Mouse (Mus musculus): ENCODE measurements at regions not wholly inside any gene's neighbourhood (a gene's known extent, or its start where the extent isn't known, plus 50 kb on each side); places are given as distances from the start of the nearest gene placed in this dataset.
A peak's percentile ranks its signal among the peaks of the same experiment; 100 is the strongest.

DNA sequence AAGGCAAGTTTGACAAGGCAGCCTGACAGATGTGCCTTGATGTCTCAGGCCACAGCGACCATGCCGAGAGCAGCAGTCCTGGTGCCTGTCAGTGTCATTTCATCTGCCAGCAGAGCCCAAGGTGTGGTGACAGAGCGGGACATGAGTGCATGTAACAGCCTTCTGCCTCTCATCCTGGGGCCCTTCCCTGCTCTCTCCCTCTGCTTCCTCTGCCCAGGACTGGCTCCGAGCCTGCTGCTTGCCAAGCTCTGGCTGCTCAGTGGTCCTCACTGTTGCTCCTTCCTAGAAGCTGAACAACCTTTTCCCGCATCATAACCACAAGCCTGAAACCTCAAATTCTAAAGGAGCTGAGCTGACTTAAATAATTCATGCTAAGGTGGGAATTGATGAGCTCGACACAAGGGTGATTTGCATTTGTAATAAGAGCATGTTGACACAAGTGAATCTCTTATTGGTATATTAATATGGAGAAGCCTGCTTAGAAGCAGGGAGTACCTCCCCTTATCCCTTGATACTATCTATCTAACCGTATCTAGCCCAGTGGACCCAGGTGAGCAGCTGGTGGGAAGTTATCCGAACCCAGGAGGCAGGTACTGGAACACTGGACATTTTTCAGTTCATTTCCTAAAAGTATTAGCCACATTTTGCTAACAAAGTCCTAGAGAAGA, 186.8 kb downstream of the Stk31 start:
- H3K36me3 ChIP-seq (ENCODE audit: control insufficient read depth, insufficient read depth): no peaks in the 10 kb centered on the region

DNA sequence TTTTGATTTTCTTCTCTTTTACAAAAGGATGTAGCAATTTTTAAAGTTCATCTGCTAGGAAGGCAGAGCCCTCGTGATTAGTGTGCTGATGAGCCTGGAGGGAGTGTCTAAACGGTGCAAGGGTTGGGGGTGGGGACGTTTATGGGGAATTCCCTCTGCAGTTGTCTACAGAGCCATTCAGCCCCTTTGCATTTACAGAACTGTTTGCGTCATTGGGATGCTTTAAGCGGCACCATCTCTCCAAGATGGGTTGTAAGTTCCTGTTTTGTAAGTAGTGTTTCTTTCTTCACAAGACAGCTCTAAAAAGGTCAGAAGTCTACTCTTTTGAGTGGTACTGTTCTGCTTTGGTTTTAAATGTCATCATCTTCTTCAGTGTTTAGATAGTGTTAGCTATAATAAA, 191.1 kb downstream of the Stk31 start:
- Histone ChIP-seq H3K27me3 (ENCODE audit: control insufficient read depth, insufficient read depth, low read length) (no peaks in the 10 kb centered on the region), H3K4me2 (ENCODE audit: low read depth, low read length) (no peak overlapping the region), H3K9ac (ENCODE audit: low read length) (no peak overlapping the region), H3K36me3 (ENCODE audit: control insufficient read depth, insufficient read depth) (no peaks in the 10 kb centered on the region), H3K4me3 (ENCODE audit: low read length) (no peak overlapping the region), H3K9me3 (replicated peaks; ENCODE audit: control insufficient read depth, low read length) (no peaks in the 10 kb centered on the region), H3K4me1 (ENCODE audit: control insufficient read depth, insufficient read depth, low read length) (peaks cover 9% of the 10 kb centered on the region), H3K27ac (ENCODE audit: low read length) (no peak overlapping the region)
- WGBS: 54% methylated on average over 5 of the region's 5 CpGs
- no peak for ATAC-seq (replicated peaks; ENCODE audit: extremely low read depth, insufficient read depth, low FRiP score)

More for the DNA sequence above, 186.8 kb downstream of the Stk31 start:
- Histone ChIP-seq H3K9me3 (replicated peaks; ENCODE audit: control insufficient read depth, low read length) (no peaks in the 10 kb centered on the region), H3K4me3 (ENCODE audit: low read length) (no peak overlapping the region), H3K4me2 (ENCODE audit: low read depth, low read length) (no peak overlapping the region), H3K4me1 (ENCODE audit: control insufficient read depth, insufficient read depth, low read length) (no peaks in the 10 kb centered on the region), H3K9ac (ENCODE audit: low read length) (no peak overlapping the region), H3K27me3 (ENCODE audit: control insufficient read depth, insufficient read depth, low read length) (no peaks in the 10 kb centered on the region), H3K27ac (ENCODE audit: low read length) (no peak overlapping the region)
- 60% methylated on average over 8 of the region's 8 CpGs for WGBS
- no peak for ATAC-seq (replicated peaks; ENCODE audit: extremely low read depth, insufficient read depth, low FRiP score)

DNA sequence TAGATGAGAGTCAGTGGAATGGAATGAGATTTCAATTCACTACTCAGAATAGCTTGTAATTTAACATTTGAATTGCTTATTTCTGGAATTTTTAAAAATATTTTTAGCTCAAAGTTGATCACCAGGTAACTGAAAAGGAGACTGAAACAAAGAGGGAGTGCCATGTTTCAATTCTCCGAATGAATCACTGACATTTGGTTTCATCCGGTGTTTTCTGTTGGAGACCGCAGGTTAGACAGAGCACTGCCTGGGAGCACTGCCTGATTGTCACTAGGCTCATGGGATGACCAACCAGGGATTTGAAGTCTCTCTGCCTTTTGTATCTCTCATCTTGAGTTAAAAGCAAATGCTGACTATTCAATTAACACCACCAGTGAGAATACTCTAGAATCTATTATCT, 193.3 kb downstream of the Stk31 start:
- H3K9me3 ChIP-seq (replicated peaks; ENCODE audit: control insufficient read depth, low read length): no peaks in the 10 kb centered on the region
- WGBS: 94% methylated on average over 3 of the region's 3 CpGs
- H3K27me3 ChIP-seq (ENCODE audit: control insufficient read depth, insufficient read depth, low read length): no peaks in the 10 kb centered on the region
- no peak for ATAC-seq (replicated peaks; ENCODE audit: extremely low read depth, insufficient read depth, low FRiP score)
- no peak overlapping the region for H3K9ac ChIP-seq (ENCODE audit: low read length)
- H3K4me3 ChIP-seq (ENCODE audit: low read length): no peak overlapping the region
- peaks cover 17% of the 10 kb centered on the region for H3K4me1 ChIP-seq (ENCODE audit: control insufficient read depth, insufficient read depth, low read length)
- no peak overlapping the region for H3K4me2 ChIP-seq (ENCODE audit: low read depth, low read length)
- no peaks in the 10 kb centered on the region for H3K36me3 ChIP-seq (ENCODE audit: control insufficient read depth, insufficient read depth)
- H3K27ac ChIP-seq (ENCODE audit: low read length): no peak overlapping the region

DNA sequence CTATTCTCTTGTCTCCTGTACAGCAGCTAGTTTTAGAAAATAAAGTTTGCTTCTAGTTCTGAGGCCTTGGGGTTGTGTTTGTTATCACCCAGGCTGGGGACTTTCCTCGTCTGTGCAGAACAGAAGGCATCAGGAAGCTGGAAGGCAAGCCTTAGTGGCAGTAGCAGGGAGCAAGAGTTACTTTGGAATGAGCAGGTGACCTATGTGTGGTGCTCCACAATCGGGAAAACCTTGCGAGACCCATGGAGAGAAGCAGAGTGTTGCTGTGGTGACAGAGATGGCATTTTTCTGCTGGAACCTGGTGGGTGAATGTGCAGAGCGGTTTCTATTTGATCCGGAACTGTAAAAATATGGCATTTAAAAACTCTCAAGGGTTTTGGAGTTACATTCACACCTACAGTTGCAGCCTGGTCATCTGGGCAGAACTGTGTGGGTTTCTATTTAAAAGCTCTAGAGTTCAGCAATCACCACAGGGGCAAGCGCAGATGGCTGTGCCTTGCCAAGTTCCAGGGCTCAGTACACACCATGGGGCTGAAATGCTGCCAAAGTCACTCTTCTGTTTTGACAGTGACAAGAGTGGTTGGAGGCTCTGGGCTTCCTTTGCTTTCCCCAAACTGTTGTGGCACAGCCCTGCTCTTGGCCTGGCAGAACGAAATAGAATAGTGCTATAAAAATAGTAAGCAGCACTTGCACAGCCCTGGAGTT, 195.7 kb downstream of the Stk31 start:
- Histone ChIP-seq H3K4me3 (ENCODE audit: low read length) (no peak overlapping the region), H3K9me3 (replicated peaks; ENCODE audit: control insufficient read depth, low read length) (no peaks in the 10 kb centered on the region), H3K9ac (ENCODE audit: low read length) (peak overlapping the region; percentile 6; the same call in 1 of the 2 replicates), H3K27ac (ENCODE audit: low read length) (peak overlapping the region; percentile 91), H3K36me3 (ENCODE audit: control insufficient read depth, insufficient read depth) (no peaks in the 10 kb centered on the region), H3K27me3 (ENCODE audit: control insufficient read depth, insufficient read depth, low read length) (no peaks in the 10 kb centered on the region), H3K4me2 (ENCODE audit: low read depth, low read length) (peak overlapping the region; percentile 36), H3K4me1 (ENCODE audit: control insufficient read depth, insufficient read depth, low read length) (peaks cover 17% of the 10 kb centered on the region)
- 40% methylated on average over 7 of the region's 7 CpGs for WGBS
- peak; percentile 95 for ATAC-seq (replicated peaks; ENCODE audit: extremely low read depth, insufficient read depth, low FRiP score)

DNA sequence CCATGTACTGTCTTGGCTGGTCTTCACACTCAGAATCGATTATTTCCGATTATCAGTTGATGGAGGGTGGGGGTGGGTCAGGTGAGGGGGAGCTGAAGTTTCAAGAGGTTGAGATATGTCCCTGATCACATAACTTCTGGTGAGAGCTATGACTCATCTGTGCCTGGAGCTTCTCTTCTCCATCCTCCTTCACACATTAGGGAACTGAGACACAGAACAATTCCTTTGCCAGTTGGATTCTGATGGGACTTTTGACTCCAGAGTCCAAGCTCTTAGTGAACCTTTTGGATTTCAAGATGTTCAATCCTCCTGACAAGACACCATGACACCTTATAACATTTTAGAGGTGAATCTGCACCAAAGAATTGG, 196.2 kb downstream of the Stk31 start:
- H3K27ac ChIP-seq (ENCODE audit: low read length): peak overlapping the region; percentile 91
- H3K27me3 ChIP-seq (ENCODE audit: control insufficient read depth, insufficient read depth, low read length): no peaks in the 10 kb centered on the region
- 24% methylated on average over 2 of the region's 2 CpGs for WGBS
- H3K9me3 ChIP-seq (replicated peaks; ENCODE audit: control insufficient read depth, low read length): no peaks in the 10 kb centered on the region
- peaks cover 17% of the 10 kb centered on the region for H3K4me1 ChIP-seq (ENCODE audit: control insufficient read depth, insufficient read depth, low read length)
- ATAC-seq (replicated peaks; ENCODE audit: extremely low read depth, insufficient read depth, low FRiP score): no peak
- no peaks in the 10 kb centered on the region for H3K36me3 ChIP-seq (ENCODE audit: control insufficient read depth, insufficient read depth)
- H3K4me3 ChIP-seq (ENCODE audit: low read length): no peak overlapping the region
- H3K4me2 ChIP-seq (ENCODE audit: low read depth, low read length): peak overlapping the region; percentile 36; the same call in 1 of the 2 replicates
- no peak overlapping the region for H3K9ac ChIP-seq (ENCODE audit: low read length)

DNA sequence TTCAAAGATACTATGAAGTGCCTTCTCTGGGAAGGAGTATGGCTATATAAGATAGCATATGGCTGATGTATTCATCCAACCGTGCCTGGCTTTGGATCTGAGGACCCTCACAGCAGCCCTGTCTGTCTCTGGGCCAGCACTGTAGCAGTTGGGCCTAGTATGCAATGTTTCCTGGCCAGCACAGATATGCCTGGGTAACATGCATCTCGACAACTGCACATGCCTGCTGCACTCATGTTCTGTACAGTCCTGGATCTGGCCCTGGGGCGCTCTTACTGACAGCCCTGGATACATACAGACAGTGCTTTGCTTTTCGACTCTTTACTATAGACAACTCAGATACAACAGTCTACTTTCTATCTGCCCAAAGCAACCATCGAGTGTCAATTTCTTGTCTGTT, 197.3 kb downstream of the Stk31 start:
- no peaks in the 10 kb centered on the region for H3K9me3 ChIP-seq (replicated peaks; ENCODE audit: control insufficient read depth, low read length)
- H3K36me3 ChIP-seq (ENCODE audit: control insufficient read depth, insufficient read depth): no peaks in the 10 kb centered on the region
- WGBS: 73% methylated on average over 5 of the region's 5 CpGs
- H3K9ac ChIP-seq (ENCODE audit: low read length): no peak overlapping the region
- no peak for ATAC-seq (replicated peaks; ENCODE audit: extremely low read depth, insufficient read depth, low FRiP score)
- H3K4me3 ChIP-seq (ENCODE audit: low read length): no peak overlapping the region
- H3K27me3 ChIP-seq (ENCODE audit: control insufficient read depth, insufficient read depth, low read length): no peaks in the 10 kb centered on the region
- H3K4me2 ChIP-seq (ENCODE audit: low read depth, low read length): no peak overlapping the region
- no peak overlapping the region for H3K27ac ChIP-seq (ENCODE audit: low read length)
- H3K4me1 ChIP-seq (ENCODE audit: control insufficient read depth, insufficient read depth, low read length): peaks cover 17% of the 10 kb centered on the region

DNA sequence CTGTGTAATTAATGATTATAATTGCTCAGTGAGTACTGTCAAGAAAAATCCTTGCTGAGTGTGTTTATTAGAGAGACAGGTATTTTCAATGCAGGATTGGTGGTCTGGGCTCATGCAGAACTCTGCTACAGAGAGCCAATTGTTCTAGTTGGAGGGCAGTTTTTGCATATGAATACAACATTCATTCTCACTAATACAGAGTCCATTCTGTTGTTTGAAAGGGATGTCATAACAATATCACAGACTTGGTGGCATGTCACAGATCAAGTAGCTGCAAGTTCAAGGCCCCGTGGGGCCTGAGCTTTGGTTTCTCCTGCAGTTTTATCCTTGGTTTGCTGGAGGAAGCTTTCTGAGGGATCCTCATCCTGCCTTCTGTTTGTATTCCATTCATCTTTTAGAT, 207.8 kb downstream of the Stk31 start:
- no peaks in the 10 kb centered on the region for H3K9me3 ChIP-seq (replicated peaks; ENCODE audit: control insufficient read depth, low read length)
- ATAC-seq (replicated peaks; ENCODE audit: extremely low read depth, insufficient read depth, low FRiP score): no peak
- no peak overlapping the region for H3K9ac ChIP-seq (ENCODE audit: low read length)
- H3K36me3 ChIP-seq (ENCODE audit: control insufficient read depth, insufficient read depth): no peaks in the 10 kb centered on the region
- no peaks in the 10 kb centered on the region for H3K4me1 ChIP-seq (ENCODE audit: control insufficient read depth, insufficient read depth, low read length)
- H3K27ac ChIP-seq (ENCODE audit: low read length): no peak overlapping the region
- WGBS: 88% methylated on average over 1 of the region's 1 CpGs
- no peak overlapping the region for H3K4me3 ChIP-seq (ENCODE audit: low read length)
- H3K27me3 ChIP-seq (ENCODE audit: control insufficient read depth, insufficient read depth, low read length): no peaks in the 10 kb centered on the region
- H3K4me2 ChIP-seq (ENCODE audit: low read depth, low read length): no peak overlapping the region

DNA sequence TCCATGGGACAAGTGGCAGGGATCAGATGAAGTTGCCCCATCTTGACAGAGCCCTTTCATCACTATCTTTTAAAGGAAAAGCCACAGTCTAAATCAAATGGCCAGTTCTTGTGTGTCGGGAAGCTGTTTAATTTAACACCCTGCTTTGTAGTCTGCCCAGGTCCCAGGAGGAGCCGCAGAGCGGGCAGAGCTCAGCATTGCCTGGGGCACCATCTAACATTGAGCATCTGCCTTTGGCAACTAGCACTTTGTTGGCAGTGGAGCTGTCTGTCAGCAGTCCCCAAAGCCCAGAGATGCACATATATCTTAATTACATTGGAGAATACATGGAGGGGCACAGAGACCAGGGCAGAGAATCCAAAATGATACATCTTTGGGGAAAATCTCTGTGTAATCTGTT, 208.4 kb downstream of the Stk31 start:
- Histone ChIP-seq H3K4me1 (ENCODE audit: control insufficient read depth, insufficient read depth, low read length) (no peaks in the 10 kb centered on the region), H3K36me3 (ENCODE audit: control insufficient read depth, insufficient read depth) (no peaks in the 10 kb centered on the region), H3K4me3 (ENCODE audit: low read length) (no peak overlapping the region), H3K9me3 (replicated peaks; ENCODE audit: control insufficient read depth, low read length) (no peaks in the 10 kb centered on the region), H3K27ac (ENCODE audit: low read length) (no peak overlapping the region), H3K9ac (ENCODE audit: low read length) (no peak overlapping the region), H3K4me2 (ENCODE audit: low read depth, low read length) (no peak overlapping the region), H3K27me3 (ENCODE audit: control insufficient read depth, insufficient read depth, low read length) (no peaks in the 10 kb centered on the region)
- ATAC-seq (replicated peaks; ENCODE audit: extremely low read depth, insufficient read depth, low FRiP score): no peak
- 78% methylated on average over 3 of the region's 3 CpGs for WGBS

DNA sequence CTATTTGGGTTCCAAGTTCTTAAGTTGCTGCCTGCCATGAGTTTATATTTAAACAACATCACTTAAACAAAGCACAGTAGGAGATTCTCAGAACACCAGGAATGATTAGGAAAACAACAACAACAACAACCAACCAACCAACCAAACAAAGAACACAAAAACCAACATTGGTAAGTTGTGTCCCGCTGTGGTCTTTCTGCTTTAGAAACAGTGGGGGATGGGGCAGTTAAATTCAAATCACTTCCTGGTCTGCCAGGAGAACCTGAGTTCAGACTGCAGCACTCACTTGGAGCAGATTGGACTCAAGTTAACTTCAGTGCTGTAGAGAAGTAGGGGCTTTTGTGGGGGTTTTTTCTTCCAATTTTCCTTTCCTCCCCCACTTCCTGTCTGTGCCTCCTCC, 210.6 kb downstream of the Stk31 start:
- H3K9me3 ChIP-seq (replicated peaks; ENCODE audit: control insufficient read depth, low read length): no peaks in the 10 kb centered on the region
- H3K4me3 ChIP-seq (ENCODE audit: low read length): no peak overlapping the region
- no peak for ATAC-seq (replicated peaks; ENCODE audit: extremely low read depth, insufficient read depth, low FRiP score)
- H3K9ac ChIP-seq (ENCODE audit: low read length): no peak overlapping the region
- no peaks in the 10 kb centered on the region for H3K27me3 ChIP-seq (ENCODE audit: control insufficient read depth, insufficient read depth, low read length)
- 0% methylated on average over 1 of the region's 1 CpGs for WGBS
- H3K4me2 ChIP-seq (ENCODE audit: low read depth, low read length): no peak overlapping the region
- H3K4me1 ChIP-seq (ENCODE audit: control insufficient read depth, insufficient read depth, low read length): no peaks in the 10 kb centered on the region
- no peaks in the 10 kb centered on the region for H3K36me3 ChIP-seq (ENCODE audit: control insufficient read depth, insufficient read depth)
- no peak overlapping the region for H3K27ac ChIP-seq (ENCODE audit: low read length)

All from heart, embryonic 16.5 days (tissue).